Mouse (Mus musculus) intestine, embryonic 14.5 days (tissue): ENCODE measurements around the gene Nudt17. TPM values are rescaled to one million over a fixed set of nuclear protein-coding genes. Genes with fewer than 3 reads are reported as not detected.

ENCODE experiments used
- ATAC-seq: fragments of 200-750 bp; cut with Nextera tagmentation; replicated peaks from 2 replicates; pipeline ENCODE4 v1.8.0; 2017; ENCODE audit warnings: low read depth, moderate number of reproducible peaks, moderate TSS enrichment, moderate library complexity; ENCODE audit not compliant: low FRiP score, low TSS enrichment
- DNase-seq: peaks from one replicate; pipeline ENCODE4 v3.0.0-alpha.2; 2018; ENCODE audit warnings: low spot score
- H3K27ac ChIP-seq: fragments of 300-500 bp; sonication (generic); 2 replicates; pipeline ENCODE4 v1.5.1; 2014; ENCODE audit warnings: low read depth, mild to moderate bottlenecking, control low read depth
- H3K27me3 ChIP-seq: fragments of 300-500 bp; sonication (generic); replicated peaks from 2 replicates; pipeline ENCODE4 v1.6.1; 2014; ENCODE audit warnings: low read length, control low read depth; ENCODE audit not compliant: control insufficient read depth, insufficient read depth
- H3K36me3 ChIP-seq: fragments of 300-500 bp; sonication (generic); 2 replicates; pipeline ENCODE4 v1.6.1; 2014; ENCODE audit warnings: low read length, control low read depth; ENCODE audit not compliant: control insufficient read depth, insufficient read depth
- H3K4me1 ChIP-seq: fragments of 300-500 bp; sonication (generic); replicated peaks from 2 replicates; pipeline ENCODE4 v1.6.1; 2014; ENCODE audit warnings: low read length, control low read depth, mixed read lengths; ENCODE audit not compliant: control insufficient read depth, insufficient read depth
- H3K4me2 ChIP-seq: fragments of 300-500 bp; sonication (generic); 2 replicates; pipeline ENCODE4 v1.6.1; 2014; ENCODE audit warnings: low read length
- H3K4me3 ChIP-seq: fragments of 300-500 bp; sonication (generic); 2 replicates; pipeline ENCODE4 v1.5.1; 2014; ENCODE audit warnings: low read depth, low read length, control low read depth, mixed read lengths
- H3K9ac ChIP-seq: fragments of 300-500 bp; sonication (generic); 2 replicates; pipeline ENCODE4 v1.6.1; 2014; ENCODE audit warnings: mild to moderate bottlenecking, low read length
- H3K9me3 ChIP-seq: fragments of 300-500 bp; sonication (generic); 2 replicates; pipeline ENCODE4 v1.6.1; 2016; ENCODE audit warnings: low read length, control low read depth; ENCODE audit not compliant: control insufficient read depth
- whole genome bisulfite sequencing: fragments of 180-500 bp; shearing (Covaris S2); extraction: QIAGEN DNeasy Blood & Tissue Kit; methylation state at CpG from one replicate; pipeline ENCODE4 v1.1.7; 2014; 5-methylcytosine and 5-hydroxymethylcytosine counted together
- polyA plus RNA-seq: library from polyadenylated mRNA; unstranded; fragments of >200 nt; fragmentation: Nextera tagmentation; extraction: Ambion mirVana; gene quantifications from 2 replicates; pipeline ENCODE4 v1.2.1, GENCODE M21; 2014

Gene Nudt17
- polyA plus RNA-seq, 1 experiment from 2014 or later = 6.3 TPM

DNA sequence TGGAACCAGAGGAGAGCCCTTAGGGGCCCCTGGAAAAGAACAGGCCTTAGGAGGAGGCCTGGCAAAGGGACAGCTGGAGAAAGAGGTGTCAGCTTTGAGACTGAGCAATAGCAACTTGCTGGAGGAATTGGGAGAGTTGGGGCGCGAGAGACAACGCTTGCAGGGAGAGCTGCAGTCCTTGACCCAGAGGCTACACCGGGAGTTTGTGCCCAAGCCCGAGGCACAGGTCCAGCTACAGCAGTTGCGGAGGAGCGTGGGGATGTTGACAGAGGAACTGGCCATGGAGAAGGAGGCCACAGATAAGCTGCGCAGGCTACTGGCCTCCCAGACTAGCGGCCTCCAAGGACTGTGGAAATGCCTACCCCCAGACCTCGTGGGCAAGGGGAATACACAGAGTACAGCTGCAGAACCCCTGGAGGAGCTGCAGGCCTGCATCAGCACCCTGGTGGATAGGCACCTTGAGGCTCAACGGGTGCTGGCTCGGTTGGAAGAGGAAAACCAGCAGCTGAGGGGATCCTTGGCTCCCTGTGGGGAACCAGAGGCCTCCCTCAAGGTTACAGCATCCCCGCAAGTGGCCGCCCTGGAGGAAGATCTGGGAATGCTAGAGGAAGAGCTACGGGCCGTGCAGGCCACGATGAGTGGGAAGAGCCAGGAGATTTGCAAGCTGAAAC is 24.1 kb downstream of the Nudt17 start:
- no peaks in the 10 kb centered on the region for H3K36me3 ChIP-seq
- ATAC-seq = no peak
- peak overlapping the region; percentile 18 for H3K4me3 ChIP-seq
- H3K9ac ChIP-seq = peak overlapping the region; percentile 4; the same call in 1 of the 2 replicates
- 44% methylated on average over 17 of the region's 17 CpGs for WGBS
- H3K4me1 ChIP-seq = no peaks in the 10 kb centered on the region
- H3K9me3 ChIP-seq = no peaks in the 10 kb centered on the region
- no peak overlapping the region for H3K27ac ChIP-seq
- H3K4me2 ChIP-seq = peak overlapping the region; percentile 46
- DNase-seq = no peak
- 0 out of 2 replicates have a peak, but pooled peaks cover 14% of the 10 kb centered on the region for H3K27me3 ChIP-seq

DNA sequence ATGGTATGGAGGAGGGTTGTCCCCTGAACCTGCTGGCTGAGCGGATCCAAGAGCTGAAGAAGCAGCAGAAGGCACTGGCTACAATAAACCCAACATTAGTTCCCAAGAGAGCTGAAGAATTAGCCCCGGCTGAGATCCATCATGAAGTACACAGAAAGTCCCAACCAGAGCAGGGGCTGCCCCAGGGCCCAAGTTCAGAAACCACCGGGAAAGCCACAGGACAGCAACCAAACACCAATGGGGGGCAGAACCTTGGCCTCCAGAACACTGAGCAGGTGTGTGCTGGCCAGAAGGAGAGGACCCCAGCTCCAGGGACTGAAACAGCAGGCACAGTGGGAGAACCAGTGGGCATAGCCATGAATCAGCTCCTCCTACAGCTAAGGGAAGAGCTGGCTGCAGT is 24.9 kb downstream of the Nudt17 start:
- WGBS = 83% methylated on average over 3 of the region's 3 CpGs
- no peaks in the 10 kb centered on the region for H3K9me3 ChIP-seq
- no peaks in the 10 kb centered on the region for H3K4me1 ChIP-seq
- no peak overlapping the region for H3K4me3 ChIP-seq
- 0 out of 2 replicates have a peak, but pooled peaks cover 14% of the 10 kb centered on the region for H3K27me3 ChIP-seq
- no peaks in the 10 kb centered on the region for H3K36me3 ChIP-seq
- no peak for ATAC-seq
- no peak overlapping the region for H3K9ac ChIP-seq
- no peak overlapping the region for H3K4me2 ChIP-seq
- no peak for DNase-seq
- no peak overlapping the region for H3K27ac ChIP-seq

DNA sequence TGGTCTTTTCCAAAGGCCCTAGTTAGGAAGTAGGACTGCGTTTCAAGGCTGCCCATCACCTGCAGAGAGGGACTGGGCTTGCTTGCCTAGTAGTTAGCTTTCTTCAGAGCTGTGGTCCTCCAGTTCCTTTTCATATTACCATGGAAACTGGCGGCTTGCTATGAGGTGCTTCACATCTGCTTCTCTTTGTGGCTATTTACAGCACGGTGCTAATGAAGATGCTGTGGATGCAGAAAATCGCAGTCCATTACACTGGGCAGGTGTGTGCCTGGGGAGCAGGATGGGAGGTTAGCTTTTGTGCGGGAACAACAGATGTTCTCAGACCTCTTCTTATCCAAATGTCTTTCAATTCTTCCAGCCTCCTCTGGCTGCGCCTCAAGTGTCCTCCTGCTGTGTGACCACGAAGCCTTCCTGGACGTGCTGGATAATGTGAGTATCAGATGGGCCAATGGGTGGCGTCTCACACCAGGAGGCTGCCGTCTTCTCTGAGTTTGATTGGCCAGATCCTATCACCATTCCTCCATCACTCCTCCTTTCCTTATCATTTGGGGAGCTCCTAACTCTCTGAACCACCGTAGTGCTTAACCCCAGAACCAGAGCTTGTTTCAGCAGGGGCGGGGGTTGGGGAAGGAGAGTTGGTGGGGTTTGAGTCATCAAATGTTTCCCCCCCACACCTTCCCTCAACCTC is 27.9 kb downstream of the Nudt17 start:
- no peak for DNase-seq
- Histone ChIP-seq H3K9ac (no peak overlapping the region), H3K27ac (no peak overlapping the region), H3K36me3 (no peaks in the 10 kb centered on the region), H3K4me1 (peaks cover 4% of the 10 kb centered on the region; the same call in 1 of the 2 replicates), H3K27me3 (0 out of 2 replicates have a peak, but pooled peaks cover 8% of the 10 kb centered on the region), H3K4me2 (no peak overlapping the region), H3K4me3 (no peak overlapping the region), H3K9me3 (no peaks in the 10 kb centered on the region)
- no peak for ATAC-seq
- WGBS = 22% methylated on average over 12 of the region's 12 CpGs

GRCm38 (mm10) chr3:96679159-96679674 is 29.1 kb downstream of the Nudt17 start:
- no peak overlapping the region for H3K9ac ChIP-seq
- no peak overlapping the region for H3K4me2 ChIP-seq
- H3K27me3 ChIP-seq = 0 out of 2 replicates have a peak, but pooled peaks cover 2% of the 10 kb centered on the region
- peaks cover 10% of the 10 kb centered on the region; the same call in 1 of the 2 replicates for H3K4me1 ChIP-seq
- no peak overlapping the region for H3K4me3 ChIP-seq
- no peaks in the 10 kb centered on the region for H3K36me3 ChIP-seq
- DNase-seq = no peak
- ATAC-seq = peak; percentile 60; the same call in 1 of the 2 replicates
- WGBS = 22% methylated on average over 5 of the region's 5 CpGs
- no peaks in the 10 kb centered on the region for H3K9me3 ChIP-seq
- no peak overlapping the region for H3K27ac ChIP-seq

- H3K27ac ChIP-seq = no peak overlapping the region
- H3K36me3 ChIP-seq = no peaks in the 10 kb centered on the region
- no peak for DNase-seq
- H3K4me3 ChIP-seq = no peak overlapping the region
- H3K27me3 ChIP-seq = no peaks in the 10 kb centered on the region
- H3K9ac ChIP-seq = no peak overlapping the region
- peaks cover 11% of the 10 kb centered on the region; the same call in 1 of the 2 replicates for H3K4me1 ChIP-seq
- no peak overlapping the region for H3K4me2 ChIP-seq
- WGBS = 62% methylated on average over 7 of the region's 7 CpGs
- ATAC-seq = no peak
- no peaks in the 10 kb centered on the region for H3K9me3 ChIP-seq
These were observed 29.9 kb downstream of the Nudt17 start for GRCm38 (mm10) chr3:96678456-96678855.

- H3K9ac ChIP-seq = no peak overlapping the region
- WGBS = 49% methylated on average over 3 of the region's 3 CpGs
- no peaks in the 10 kb centered on the region for H3K9me3 ChIP-seq
- H3K4me1 ChIP-seq = peaks cover 11% of the 10 kb centered on the region; the same call in 1 of the 2 replicates
- no peak for DNase-seq
- no peak overlapping the region for H3K4me2 ChIP-seq
- no peak overlapping the region for H3K4me3 ChIP-seq
- H3K27me3 ChIP-seq = no peaks in the 10 kb centered on the region
- H3K36me3 ChIP-seq = no peaks in the 10 kb centered on the region
- H3K27ac ChIP-seq = no peak overlapping the region
- no peak for ATAC-seq
These were observed 32.7 kb downstream of the Nudt17 start for GRCm38 (mm10) chr3:96675690-96676089.

DNA sequence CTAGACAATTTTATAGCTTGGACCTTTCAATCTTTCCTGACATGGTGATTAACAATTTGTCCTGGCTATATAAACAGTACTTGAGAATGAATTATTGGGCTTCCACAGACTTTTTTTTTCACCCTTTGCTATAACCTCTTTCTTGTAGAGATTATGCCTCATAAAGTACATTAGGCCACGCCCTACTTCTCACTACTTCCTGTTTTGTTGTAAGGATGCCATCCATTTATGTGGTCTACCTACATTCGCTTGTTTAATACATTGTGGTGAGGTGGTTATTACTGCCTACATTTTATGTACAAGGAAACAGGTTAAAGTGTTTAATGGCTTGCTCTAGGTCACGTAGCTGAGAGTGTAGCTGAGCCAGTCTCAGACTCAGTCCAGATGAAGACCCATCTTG is 33.2 kb downstream of the Nudt17 start:
- H3K9me3 ChIP-seq = no peaks in the 10 kb centered on the region
- H3K27ac ChIP-seq = no peak overlapping the region
- H3K9ac ChIP-seq = no peak overlapping the region
- WGBS = 71% methylated on average over 3 of the region's 3 CpGs
- H3K27me3 ChIP-seq = no peaks in the 10 kb centered on the region
- DNase-seq (no peak), ATAC-seq (no peak)
- no peaks in the 10 kb centered on the region for H3K36me3 ChIP-seq
- H3K4me1 ChIP-seq = peaks cover 11% of the 10 kb centered on the region; the same call in 1 of the 2 replicates
- no peak overlapping the region for H3K4me3 ChIP-seq
- no peak overlapping the region for H3K4me2 ChIP-seq

DNA sequence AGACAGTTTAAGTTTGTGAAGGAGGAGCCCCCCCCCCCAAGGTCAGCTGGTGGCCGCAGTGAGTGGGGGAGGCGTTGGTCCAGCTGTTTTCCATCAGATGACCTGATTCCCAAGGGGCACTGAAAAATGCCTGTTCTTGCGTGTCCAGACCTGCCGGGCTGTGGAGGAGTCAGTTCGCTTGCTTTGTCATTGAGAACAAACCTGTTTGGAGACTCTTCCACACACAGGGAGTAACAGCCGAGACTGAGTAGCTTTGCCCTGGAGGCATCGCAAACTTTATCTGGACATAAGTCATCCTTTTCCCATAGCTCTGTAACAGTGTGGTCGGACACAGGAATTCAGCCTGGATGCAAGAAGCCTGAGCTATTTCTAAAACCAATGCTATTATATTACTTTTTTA is 33.9 kb downstream of the Nudt17 start:
- Histone ChIP-seq H3K4me1 (peaks cover 14% of the 10 kb centered on the region; the same call in 1 of the 2 replicates), H3K4me3 (no peak overlapping the region), H3K27ac (no peak overlapping the region), H3K36me3 (no peaks in the 10 kb centered on the region), H3K27me3 (no peaks in the 10 kb centered on the region), H3K9me3 (no peaks in the 10 kb centered on the region), H3K4me2 (no peak overlapping the region), H3K9ac (no peak overlapping the region)
- 38% methylated on average over 8 of the region's 8 CpGs for WGBS
- DNase-seq (no peak), ATAC-seq (no peak)
